Mouse (Mus musculus) skeletal muscle tissue, postnatal 0 days (tissue): ENCODE data around the gene Tmem144. TPM values are rescaled to one million over a fixed set of nuclear protein-coding genes. Genes with fewer than 3 reads are reported as not detected.

Experiments used
- polyA plus RNA-seq: library from polyadenylated mRNA; unstranded; fragments of >200 nt; fragmentation: Nextera tagmentation; extraction: Ambion mirVana; gene quantifications from 2 replicates; pipeline ENCODE4 v1.2.1, GENCODE M21; 2015

Gene Tmem144
- 2.1 and 2.3 TPM in 2 replicates for polyA plus RNA-seq

DNA sequence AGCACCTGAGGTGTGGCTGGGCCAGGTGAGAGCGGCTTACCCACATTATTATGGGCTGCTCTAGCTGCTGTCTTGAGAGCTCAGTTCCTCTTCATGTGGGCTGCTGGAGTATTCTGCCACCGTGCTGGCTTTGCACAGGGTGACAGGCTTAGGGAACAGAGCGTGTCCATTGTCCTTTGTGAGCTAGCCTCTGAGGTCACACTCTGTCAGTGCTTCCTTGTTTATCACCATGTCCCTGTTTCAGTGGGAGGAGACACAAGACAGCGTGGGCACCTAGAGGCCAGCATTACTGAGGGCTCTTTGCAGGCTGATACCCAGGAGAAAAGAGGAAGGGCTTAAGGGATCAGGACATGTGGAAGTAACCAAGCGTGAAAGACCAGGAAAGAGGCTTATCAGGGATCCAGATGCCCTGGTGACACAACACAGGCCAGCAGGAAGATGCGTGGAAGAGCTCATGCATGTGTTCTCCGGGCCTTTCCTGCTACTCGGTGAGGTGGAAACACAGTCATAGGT lies at the start of gene Tmem144:
TSS of gene Tmem144 (minus strand) at position 120 of the 513 bp plus-strand sequence.

DNA sequence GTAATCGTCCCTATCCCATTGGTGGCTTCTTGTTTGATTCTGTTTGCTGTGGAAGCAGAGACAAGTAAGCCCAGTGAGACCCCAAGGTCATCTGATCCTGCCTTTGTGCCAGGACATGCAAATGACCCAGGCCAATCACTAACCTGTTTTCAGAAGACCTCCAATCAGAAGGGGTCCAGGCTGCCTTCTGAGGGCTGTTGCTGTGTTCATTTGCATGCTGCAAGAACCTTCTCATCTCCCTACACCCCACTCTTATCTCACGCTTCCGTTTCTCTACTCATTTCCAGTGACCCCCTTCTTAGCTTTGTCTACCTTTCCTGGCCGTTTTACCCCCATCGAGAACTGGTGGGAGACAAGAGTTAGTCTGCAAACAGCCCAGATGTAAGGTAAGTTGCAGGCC lies 31.7 kb upstream of the Tmem144 start, which contains the start of gene Fam198b:
TSS of gene Fam198b (plus strand) at position 229 of the 400 bp plus-strand sequence.

Other genes starting within 250 kb of the Tmem144 start
- 9.7 and 11.1 TPM in 2 replicates for gene 4930579G24Rik, start 223.7 kb downstream of the Tmem144 start, polyA plus RNA-seq
- gene Etfdh, start 223.3 kb downstream of the Tmem144 start, polyA plus RNA-seq, result 160 and 187 TPM in 2 replicates
- gene Rxfp1, start 114.9 kb downstream of the Tmem144 start, polyA plus RNA-seq, result 0.08 and 0.10 TPM in 2 replicates
- gene Fam198b, start 31.8 kb upstream of the Tmem144 start, polyA plus RNA-seq, result 21.6 and 29.8 TPM in 2 replicates